Mouse (Mus musculus) E14TG2a.4 (cell line): ENCODE data around the gene Shb.

ENCODE experiments used
- H3K27me3 ChIP-seq: 2 replicates; pipeline ENCODE4 v1.6.1; 2014; ENCODE audit warnings: low read length, control low read depth; ENCODE audit not compliant: insufficient read depth
- H3K36me3 ChIP-seq: 2 replicates; pipeline ENCODE4 v1.6.1; 2014; ENCODE audit warnings: low read length, control low read depth; ENCODE audit not compliant: insufficient read depth
- H3K4me1 ChIP-seq: replicated peaks from 2 replicates; pipeline ENCODE4 v1.6.1; 2014; ENCODE audit warnings: low read depth, low read length, control low read depth
- H3K4me3 ChIP-seq: replicated peaks from 2 replicates; pipeline ENCODE4 v1.5.1; 2014; ENCODE audit warnings: mild to moderate bottlenecking, low read length
- H3K9me3 ChIP-seq: 2 replicates; pipeline ENCODE4 v1.6.1; 2014; ENCODE audit warnings: low read length, control low read depth
- CTCF ChIP-seq: conservative IDR thresholded peaks from 2 replicates; pipeline ENCODE4 v1.5.1; 2014; ENCODE audit warnings: low read length
- NANOG ChIP-seq: IDR thresholded peaks from 2 replicates; pipeline ENCODE4 v1.6.1; 2014; ENCODE audit warnings: borderline replicate concordance, low read length, mixed read lengths
- POU5F1 ChIP-seq: IDR thresholded peaks from 2 replicates; pipeline ENCODE4 v1.6.1; 2014; ENCODE audit warnings: low read length, borderline replicate concordance

Shb gene

DNA sequence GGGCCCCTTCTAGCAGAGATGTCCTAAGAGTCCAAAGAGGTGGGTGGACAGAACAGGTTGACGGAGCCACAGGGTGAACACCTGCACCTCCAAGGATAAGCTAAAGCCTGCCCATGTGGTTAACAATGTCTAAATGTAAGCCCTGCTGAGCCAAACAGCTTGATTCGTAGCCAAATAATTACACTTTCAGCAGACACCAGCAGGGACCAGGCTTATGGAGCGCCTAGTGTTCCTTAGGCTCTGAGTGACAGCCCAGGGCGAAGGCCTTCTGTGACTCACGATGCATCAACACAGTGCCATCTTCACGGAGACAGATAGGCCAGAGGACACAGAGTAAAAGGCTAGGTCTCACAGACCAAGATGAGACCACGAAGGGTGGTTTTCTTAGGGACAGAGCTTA lies 102.8 kb downstream of the Shb start:
- peaks cover 31% of the 10 kb centered on the region for H3K36me3 ChIP-seq
- H3K27me3 ChIP-seq: no peaks in the 10 kb centered on the region
- no peaks in the 10 kb centered on the region for H3K9me3 ChIP-seq
- H3K4me3 ChIP-seq: no peak overlapping the region
- peaks cover 42% of the 10 kb centered on the region for H3K4me1 ChIP-seq
- TF ChIP-seq NANOG: no peak
- no peak for TF ChIP-seq POU5F1
- TF ChIP-seq CTCF: no peak

DNA sequence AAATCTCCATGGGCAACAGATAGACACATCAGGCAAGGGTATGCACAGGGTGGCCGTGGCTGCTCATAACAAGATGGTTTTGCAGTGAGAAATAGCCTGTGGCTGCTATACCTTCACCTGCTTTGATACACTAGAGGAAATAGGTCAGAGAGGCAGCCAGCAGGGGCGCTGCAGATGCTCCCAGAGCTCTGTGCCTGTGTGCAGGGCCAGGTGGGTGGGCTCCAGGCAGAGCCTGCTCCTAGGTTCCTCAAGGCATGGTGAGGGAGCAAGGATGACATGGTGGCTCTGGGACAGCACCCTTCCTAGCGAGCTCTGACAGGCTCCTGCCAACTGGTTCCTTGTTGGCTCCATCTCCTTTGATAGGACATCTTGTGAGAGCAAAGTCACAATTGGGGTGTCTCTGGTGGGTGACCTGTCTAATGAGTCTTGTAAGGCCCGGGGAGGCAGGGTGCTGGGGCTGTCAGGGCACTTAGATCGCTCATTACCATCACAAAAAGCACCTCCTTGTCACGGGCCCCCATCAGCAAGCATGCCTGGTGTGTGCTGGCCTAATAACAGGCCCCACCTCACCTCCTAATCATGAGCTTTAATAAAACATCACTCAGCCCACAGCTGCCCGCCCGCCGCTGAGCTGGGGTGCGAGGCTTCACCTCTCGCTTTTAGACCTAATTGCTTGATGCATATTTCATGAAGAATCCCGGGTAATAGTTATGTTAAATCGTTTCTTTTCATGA lies 105.4 kb downstream of the Shb start:
- H3K36me3 ChIP-seq: peaks cover 22% of the 10 kb centered on the region

DNA sequence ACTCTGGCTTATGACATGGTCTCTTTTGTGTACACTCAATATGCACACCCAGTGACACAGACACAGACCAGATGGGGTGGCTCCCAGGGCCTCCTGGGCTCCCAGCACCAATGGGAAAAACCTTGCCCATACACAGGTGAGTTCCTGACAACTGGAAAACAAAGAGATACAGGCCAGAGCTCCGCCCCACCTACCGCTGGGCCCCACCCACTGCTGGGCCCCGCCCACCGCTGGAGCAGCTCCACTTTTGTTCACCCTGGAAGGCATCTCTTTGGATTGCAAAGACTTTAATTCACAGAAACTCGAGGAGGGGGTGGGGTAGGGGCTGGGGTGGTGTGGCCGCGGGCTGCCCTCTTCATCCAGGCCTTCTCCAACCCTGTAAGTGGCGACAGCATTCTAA lies 108.9 kb downstream of the Shb start:
- peak overlapping the region; percentile 37 for H3K4me3 ChIP-seq
- H3K36me3 ChIP-seq: 0 out of 2 replicates have a peak, but pooled peaks cover 4% of the 10 kb centered on the region
- no peaks in the 10 kb centered on the region for H3K9me3 ChIP-seq
- H3K27me3 ChIP-seq: no peaks in the 10 kb centered on the region
- H3K4me1 ChIP-seq: peaks cover 98% of the 10 kb centered on the region
- TF ChIP-seq POU5F1 (no peak), NANOG (no peak), CTCF (no peak)

More for the DNA sequence above, 105.4 kb downstream of the Shb start:
- Histone ChIP-seq H3K9me3 (no peaks in the 10 kb centered on the region), H3K27me3 (no peaks in the 10 kb centered on the region), H3K4me1 (peaks cover 66% of the 10 kb centered on the region), H3K4me3 (peak overlapping the region; percentile 29; the same call in 1 of the 2 replicates)
- TF ChIP-seq NANOG (no peak), POU5F1 (no peak), CTCF (peak; percentile 52)

DNA sequence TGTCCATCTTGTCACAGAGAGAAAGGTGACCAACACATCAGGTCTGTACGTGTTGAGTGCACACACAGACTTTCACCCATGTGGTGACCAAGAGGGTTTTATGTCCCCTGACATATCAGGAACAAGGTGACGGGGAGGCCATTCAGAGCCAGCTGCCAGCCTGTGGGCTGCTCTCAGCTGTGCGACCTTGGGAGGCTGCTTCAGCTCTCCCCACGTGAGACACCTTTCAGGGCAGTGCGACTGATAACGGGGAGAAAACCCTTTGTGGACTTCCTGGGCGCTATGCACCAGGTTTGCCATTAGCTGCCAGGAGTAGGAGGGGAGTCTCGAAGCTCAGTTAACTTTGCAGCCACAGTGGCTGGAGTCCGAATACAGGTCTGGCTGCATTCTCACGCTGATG lies 109.6 kb downstream of the Shb start:
- peaks cover 98% of the 10 kb centered on the region for H3K4me1 ChIP-seq
- H3K36me3 ChIP-seq: 0 out of 2 replicates have a peak, but pooled peaks cover 4% of the 10 kb centered on the region
- TF ChIP-seq NANOG (no peak), POU5F1 (no peak), CTCF (no peak)
- no peak overlapping the region for H3K4me3 ChIP-seq
- H3K9me3 ChIP-seq: no peaks in the 10 kb centered on the region
- no peaks in the 10 kb centered on the region for H3K27me3 ChIP-seq

DNA sequence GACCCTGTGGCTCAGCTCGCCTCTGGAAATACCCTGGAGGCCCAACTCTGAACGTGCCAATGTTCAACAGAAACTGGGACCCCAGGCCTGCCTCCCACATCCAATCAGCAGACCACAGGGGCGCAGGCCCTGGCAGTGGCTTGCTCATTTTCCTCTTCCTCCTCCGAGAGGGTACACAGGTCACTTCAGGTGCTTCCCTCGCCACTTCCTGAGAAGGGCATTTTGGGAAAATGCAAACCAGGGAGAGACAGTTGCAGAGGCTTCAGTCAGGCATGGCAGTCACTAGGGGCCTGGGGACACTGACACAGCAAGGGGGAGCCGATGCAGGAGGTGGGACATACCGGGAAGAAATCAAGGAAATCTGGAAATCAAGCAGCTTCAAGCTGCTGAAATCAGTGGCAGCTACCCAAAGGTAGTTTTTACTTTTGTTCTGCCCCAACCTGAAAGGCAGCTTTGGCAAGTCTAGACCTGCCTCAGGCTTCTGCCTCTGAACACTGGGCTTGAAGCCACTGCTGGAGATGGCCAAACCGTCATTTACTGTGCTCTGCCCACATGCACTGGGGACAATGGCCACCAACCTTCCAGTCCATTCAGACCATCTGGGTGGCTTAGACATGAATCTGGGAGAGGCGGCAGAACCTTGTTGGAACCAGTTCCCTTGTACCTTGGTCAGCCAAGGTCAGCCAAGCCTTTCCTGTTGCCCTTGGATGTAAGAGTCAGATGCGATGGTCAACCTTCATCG lies 110.6 kb downstream of the Shb start:
- TF ChIP-seq NANOG (no peak), POU5F1 (no peak), CTCF (no peak)
- no peaks in the 10 kb centered on the region for H3K9me3 ChIP-seq
- no peaks in the 10 kb centered on the region for H3K27me3 ChIP-seq
- H3K4me1 ChIP-seq: peaks cover 90% of the 10 kb centered on the region
- H3K4me3 ChIP-seq: 0 out of 2 replicates have a peak overlapping the region, but pooled peaks have one; percentile 20
- H3K36me3 ChIP-seq: 0 out of 2 replicates have a peak, but pooled peaks cover 4% of the 10 kb centered on the region

DNA sequence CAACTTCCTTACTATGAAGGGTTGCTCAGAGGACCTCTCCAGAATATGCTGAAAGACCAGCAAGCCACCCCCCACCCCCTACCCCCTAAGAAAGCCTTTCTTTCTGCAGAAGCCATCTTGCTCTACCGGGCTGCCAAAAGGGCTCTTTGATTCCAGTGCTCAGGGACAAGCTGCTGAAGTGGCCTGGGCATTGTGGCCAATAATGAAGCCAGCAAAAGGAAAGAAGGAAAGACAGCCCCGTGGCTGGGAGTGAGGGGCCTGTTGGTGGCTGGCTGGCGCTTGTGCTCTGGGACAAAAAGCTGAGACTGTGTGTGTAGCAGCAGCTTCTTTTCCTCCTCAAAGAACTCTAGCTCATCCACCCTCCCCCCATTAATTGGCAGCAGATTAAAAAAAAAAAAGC lies 111.5 kb downstream of the Shb start:
- no peak for TF ChIP-seq NANOG
- TF ChIP-seq POU5F1: no peak
- no peak for TF ChIP-seq CTCF
- Histone ChIP-seq H3K36me3 (no peaks in the 10 kb centered on the region), H3K9me3 (no peaks in the 10 kb centered on the region), H3K27me3 (no peaks in the 10 kb centered on the region), H3K4me1 (peaks cover 90% of the 10 kb centered on the region), H3K4me3 (no peak overlapping the region)

DNA sequence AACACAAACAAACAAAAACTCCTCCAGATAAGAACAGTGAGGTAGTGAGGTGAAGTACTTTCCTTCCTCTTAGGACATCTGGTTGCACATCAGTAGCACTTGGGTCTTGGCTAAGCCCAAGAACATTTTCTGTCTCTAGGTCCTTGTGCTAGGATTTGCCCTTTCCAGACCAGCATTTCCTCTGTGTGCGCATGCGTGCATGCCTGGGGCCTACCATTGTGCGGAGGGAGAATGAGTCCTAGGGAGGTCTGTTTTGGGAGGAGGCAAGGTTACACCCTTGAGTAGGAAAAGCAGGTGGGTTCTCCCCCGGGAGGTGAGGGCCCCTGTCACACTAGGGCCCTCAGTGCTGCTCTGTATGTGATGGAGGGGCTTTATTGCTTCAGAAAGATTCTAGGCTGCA lies 113.2 kb downstream of the Shb start:
- Histone ChIP-seq H3K9me3 (no peaks in the 10 kb centered on the region), H3K4me3 (peak overlapping the region; percentile 23; the same call in 1 of the 2 replicates), H3K36me3 (no peaks in the 10 kb centered on the region), H3K4me1 (peaks cover 76% of the 10 kb centered on the region), H3K27me3 (no peaks in the 10 kb centered on the region)
- no peak for TF ChIP-seq CTCF

DNA sequence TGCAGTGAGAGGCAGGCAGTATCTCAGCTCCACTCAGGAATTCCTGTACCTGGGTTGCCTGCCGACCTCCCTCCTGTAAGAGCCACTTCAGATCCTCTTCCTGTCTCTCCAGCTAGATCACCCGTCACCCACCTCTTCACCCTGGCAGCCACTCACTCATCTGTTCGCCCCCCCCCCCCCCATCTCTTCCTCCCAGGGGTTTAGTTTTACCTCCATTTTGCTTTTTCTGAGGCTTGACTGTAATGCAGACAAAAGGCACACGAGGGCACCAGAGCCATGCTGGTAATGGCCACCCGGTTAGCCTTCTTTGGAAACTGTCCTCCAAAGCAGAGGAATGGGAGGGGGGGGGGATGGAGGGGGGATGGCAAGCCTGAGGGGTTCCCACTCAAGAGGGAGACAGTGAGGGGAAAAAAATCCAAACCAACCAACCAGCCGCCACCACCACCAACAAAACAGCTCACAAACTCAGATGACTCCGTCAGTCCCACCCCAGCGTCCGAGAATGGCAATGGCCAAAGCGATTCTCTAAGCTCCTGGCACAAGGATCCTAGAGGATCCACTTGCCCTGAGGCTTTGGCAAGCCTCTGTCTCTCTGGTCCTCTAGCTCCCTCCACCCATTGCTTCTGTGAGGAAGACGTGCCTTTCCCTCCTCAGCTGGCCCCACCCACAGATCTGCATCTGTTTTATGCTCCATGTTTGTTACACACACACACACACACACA lies 113.9 kb downstream of the Shb start:
- 0 out of 2 replicates have a peak, but pooled peaks cover 4% of the 10 kb centered on the region for H3K27me3 ChIP-seq
- TF ChIP-seq CTCF (peak; percentile 55), NANOG (no peak), POU5F1 (no peak)
- H3K9me3 ChIP-seq: no peaks in the 10 kb centered on the region
- H3K4me3 ChIP-seq: peak overlapping the region; percentile 23; the same call in 1 of the 2 replicates
- peaks cover 71% of the 10 kb centered on the region for H3K4me1 ChIP-seq
- no peaks in the 10 kb centered on the region for H3K36me3 ChIP-seq

DNA sequence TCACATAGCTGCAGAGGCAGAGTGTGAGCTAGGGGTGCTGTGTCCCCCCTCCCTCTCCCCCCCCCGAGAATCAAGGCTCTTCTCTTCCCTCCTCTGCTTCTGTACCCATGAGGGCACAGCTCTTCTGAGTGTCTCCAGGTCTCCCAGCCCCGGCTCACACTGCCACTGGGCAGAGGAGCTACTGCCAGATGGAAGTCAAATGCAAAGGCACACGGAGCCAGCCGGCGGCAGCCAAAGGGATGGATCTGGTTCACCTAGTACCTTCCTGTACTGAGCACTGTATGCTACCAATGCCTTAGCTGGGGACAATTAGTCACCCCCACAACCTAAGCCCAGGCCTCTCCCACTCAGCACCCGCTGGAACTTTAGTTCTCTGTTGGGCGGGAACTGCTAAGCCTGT lies 116.0 kb downstream of the Shb start:
- H3K4me1 ChIP-seq: peaks cover 65% of the 10 kb centered on the region
- TF ChIP-seq NANOG: no peak
- TF ChIP-seq POU5F1: no peak
- no peak for TF ChIP-seq CTCF
- no peak overlapping the region for H3K4me3 ChIP-seq

More for the DNA sequence above, 116.0 kb downstream of the Shb start:
- no peaks in the 10 kb centered on the region for H3K36me3 ChIP-seq
- H3K27me3 ChIP-seq: 0 out of 2 replicates have a peak, but pooled peaks cover 10% of the 10 kb centered on the region
- no peaks in the 10 kb centered on the region for H3K9me3 ChIP-seq
